Mouse (Mus musculus) E14TG2a.4 (cell line): ENCODE measurements around the gene Serinc3.

ENCODE experiments used
- CTCF ChIP-seq: conservative IDR thresholded peaks from 2 replicates; pipeline ENCODE4 v1.5.1; 2014; ENCODE audit warnings: low read length
- NANOG ChIP-seq: IDR thresholded peaks from 2 replicates; pipeline ENCODE4 v1.6.1; 2014; ENCODE audit warnings: borderline replicate concordance, low read length, mixed read lengths
- POU5F1 ChIP-seq: IDR thresholded peaks from 2 replicates; pipeline ENCODE4 v1.6.1; 2014; ENCODE audit warnings: low read length, borderline replicate concordance

- TF ChIP-seq CTCF = no peak
- TF ChIP-seq NANOG = no peak
- no peak for TF ChIP-seq POU5F1
Measured at GRCm38 (mm10) chr2:163686886-163687285, 42.0 kb upstream of the Serinc3 start.
